Comparison of ENCODE assay signal across 8 mouse cellular contexts in the genomic region with DNA sequence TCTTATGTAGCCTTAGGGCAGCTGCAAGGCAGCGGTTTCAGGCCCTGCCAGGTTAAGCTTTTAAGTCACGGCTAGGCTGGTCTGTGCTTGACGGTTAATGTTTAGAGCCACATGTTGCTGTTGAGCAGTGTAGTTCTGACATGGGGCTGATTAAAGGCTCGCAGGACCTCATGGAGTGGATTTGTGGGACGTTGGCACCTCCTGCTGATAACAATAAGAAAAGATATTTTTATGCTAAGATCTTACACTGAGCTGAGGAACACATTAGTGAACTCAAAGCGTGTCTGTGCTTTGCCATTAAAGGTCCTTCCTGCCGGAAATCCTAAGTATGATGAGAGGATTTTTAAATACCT. TPM values are rescaled to one million over a fixed set of nuclear protein-coding genes. Genes with fewer than 3 reads are reported as not detected.
A peak's percentile ranks its signal among the peaks of the same experiment; 100 is the strongest.
DNase-seq lines count a peak whose midpoint lies in the region; ATAC-seq lines count a peak whose summit lies in the region.

No protein-coding gene starts in this region.

- 37% methylated on average over 7 of the region's 7 CpGs for WGBS in heart, embryonic 16.5 days
- 59% methylated on average over 7 of the region's 7 CpGs for WGBS in forebrain, embryonic 12.5 days
- 13% methylated on average over 7 of the region's 7 CpGs for WGBS in limb, embryonic 15.5 days

- H3K36me3 ChIP-seq in heart, embryonic 16.5 days (ENCODE audit: control insufficient read depth, insufficient read depth), result no peaks in the 10 kb centered on the region
- peaks cover 76% of the 10 kb centered on the region for H3K36me3 ChIP-seq in forebrain, embryonic 12.5 days (replicated peaks)
- H3K36me3 ChIP-seq in limb, embryonic 15.5 days, result no peaks in the 10 kb centered on the region

- peak overlapping the region; percentile 39 for H3K4me3 ChIP-seq in heart, embryonic 16.5 days (ENCODE audit: low read length)
- no peak overlapping the region for H3K4me3 ChIP-seq in forebrain, embryonic 12.5 days (replicated peaks)
- H3K4me3 ChIP-seq in limb, embryonic 15.5 days, result peak overlapping the region; percentile 29

- H3K9me3 ChIP-seq in heart, embryonic 16.5 days (replicated peaks; ENCODE audit: control insufficient read depth, low read length), result no peaks in the 10 kb centered on the region
- no peaks in the 10 kb centered on the region for H3K9me3 ChIP-seq in forebrain, embryonic 12.5 days
- H3K9me3 ChIP-seq in limb, embryonic 15.5 days, result no peaks in the 10 kb centered on the region

- H3K4me2 ChIP-seq in heart, embryonic 16.5 days (ENCODE audit: low read depth, low read length), result peak overlapping the region; percentile 59
- no peak overlapping the region for H3K4me2 ChIP-seq in forebrain, embryonic 12.5 days
- H3K4me2 ChIP-seq in limb, embryonic 15.5 days, result peak overlapping the region; percentile 41

- ATAC-seq in heart, embryonic 16.5 days (replicated peaks; ENCODE audit: extremely low read depth, insufficient read depth, low FRiP score), result no peak
- ATAC-seq in forebrain, embryonic 12.5 days (ENCODE audit: low FRiP score), result no peak
- ATAC-seq in limb, embryonic 15.5 days (ENCODE audit: insufficient number of reproducible peaks, low FRiP score, low TSS enrichment, low read depth), result no peak

- H3K9ac ChIP-seq in heart, embryonic 16.5 days (ENCODE audit: low read length), result peak overlapping the region; percentile 44; the same call in 1 of the 2 replicates
- H3K9ac ChIP-seq in forebrain, embryonic 12.5 days, result no peak overlapping the region
- no peak overlapping the region for H3K9ac ChIP-seq in limb, embryonic 15.5 days

- H3K27ac ChIP-seq in heart, embryonic 16.5 days (ENCODE audit: low read length), result no peak overlapping the region; the same call in 1 of the 2 replicates
- H3K27ac ChIP-seq in forebrain, embryonic 12.5 days, result 0 out of 2 replicates have a peak overlapping the region, but pooled peaks have one; percentile 61
- H3K27ac ChIP-seq in limb, embryonic 15.5 days, result peak overlapping the region; percentile 18; the same call in 1 of the 2 replicates

- H3K4me1 ChIP-seq in heart, embryonic 16.5 days (ENCODE audit: control insufficient read depth, insufficient read depth, low read length), result peaks cover 16% of the 10 kb centered on the region; the same call in 1 of the 2 replicates
- H3K4me1 ChIP-seq in forebrain, embryonic 12.5 days, result peaks cover 12% of the 10 kb centered on the region; the same call in 1 of the 2 replicates
- peaks cover 16% of the 10 kb centered on the region for H3K4me1 ChIP-seq in limb, embryonic 15.5 days

- no peaks in the 10 kb centered on the region for H3K27me3 ChIP-seq in heart, embryonic 16.5 days (ENCODE audit: control insufficient read depth, insufficient read depth, low read length)
- no peaks in the 10 kb centered on the region for H3K27me3 ChIP-seq in forebrain, embryonic 12.5 days
- H3K27me3 ChIP-seq in limb, embryonic 15.5 days, result no peaks in the 10 kb centered on the region

- no peak for DNase-seq in heart, adult 8-10 months (ENCODE audit: low spot score)
- DNase-seq in CD4-positive helper T cell, adult 2 months (ENCODE audit: low read depth, low spot score), result peak; percentile 69
- no peak for DNase-seq in cerebellum, adult 9-10 months
- no peak for DNase-seq in cerebellum, adult 11 months
- no peak for DNase-seq in right cerebral cortex, postnatal 4 days

RNA-seq across cellular contexts. Expression of a gene that starts 53.9 kb away (rescaled TPM):
- 1.9 and 2.3 TPM in 2 replicates for polyA plus RNA-seq in heart, embryonic 16.5 days (2015; fragmentation: Nextera tagmentation; extraction: Ambion mirVana)
- under 1 TPM in 2 of 4 experiments, not detected in 2; 0.11 to 0.12 TPM for total RNA-seq in heart, adult 8-10 months (2022)
- 1.6 and 2.3 TPM in 2 replicates for polyA plus RNA-seq in forebrain, embryonic 12.5 days (2016; fragmentation: Nextera tagmentation; extraction: Ambion mirVana)
- 15.8 and 18.7 TPM in 2 replicates for polyA plus RNA-seq in limb, embryonic 15.5 days (2015; fragmentation: Nextera tagmentation; extraction: Ambion mirVana)
